Mouse (Mus musculus) layer of hippocampus, adult 9-11 months (tissue): Measurements from ENCODE around the gene Trip12.

Source experiments
- DNase-seq: peaks from one replicate; pipeline ENCODE4 v3.0.0; 2022

Gene Trip12

DNA sequence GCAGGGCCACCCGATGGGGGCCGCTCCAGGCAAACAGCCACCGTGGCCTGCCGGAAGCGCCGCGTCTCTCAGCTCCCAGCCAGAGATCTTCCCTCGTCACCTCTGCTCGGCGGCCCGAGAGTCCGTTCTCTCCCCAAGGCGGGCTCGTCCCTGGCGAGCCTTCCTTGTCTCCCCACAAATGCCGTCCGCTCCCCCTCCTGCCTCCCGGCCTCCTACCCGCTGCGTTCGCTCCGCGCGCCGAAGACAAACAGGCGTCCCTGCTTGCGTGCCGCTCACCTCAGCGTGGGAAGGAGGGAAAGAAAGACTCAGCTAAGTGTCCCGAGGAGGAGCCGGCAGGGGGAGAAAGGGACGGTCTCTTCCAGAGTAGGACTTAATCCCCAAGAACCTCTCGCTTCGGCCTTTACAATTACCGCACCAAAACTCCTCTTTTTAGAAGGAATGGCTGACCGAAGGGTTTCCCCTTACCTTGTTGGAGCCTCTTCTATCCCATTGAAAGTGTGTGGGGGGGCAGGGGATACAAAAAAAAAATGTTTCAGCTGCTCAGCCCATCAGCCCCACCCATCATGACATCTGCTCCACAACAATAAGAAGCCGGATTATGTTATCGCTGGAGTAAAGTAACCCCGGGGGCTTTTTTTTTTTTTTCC lies at the start of gene Trip12:
Gene Trip12, minus strand, starts transcription at position 499 of the 647 bp plus-strand sequence.
- DNase-seq = no peak

DNA sequence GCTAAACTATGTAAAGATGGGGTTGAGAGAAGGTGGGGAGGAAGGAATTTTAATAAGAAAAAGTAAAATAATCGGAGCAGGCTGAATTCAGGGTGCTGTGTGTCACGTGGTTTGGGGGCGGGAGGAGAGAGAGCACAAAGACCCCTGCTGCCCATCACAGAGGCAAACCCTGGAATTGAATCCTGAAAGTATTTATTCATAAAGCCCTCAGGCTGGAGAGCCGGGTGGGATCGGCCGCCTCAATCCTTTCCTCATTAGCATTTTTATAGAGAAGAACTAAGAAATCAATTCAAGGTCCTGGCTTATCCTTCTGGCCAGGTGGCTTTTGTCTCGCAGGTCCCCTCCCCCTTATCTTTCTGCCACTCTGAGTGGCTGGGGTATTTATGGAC lies 49.7 kb upstream of the Trip12 start:
- DNase-seq = no peak

DNA sequence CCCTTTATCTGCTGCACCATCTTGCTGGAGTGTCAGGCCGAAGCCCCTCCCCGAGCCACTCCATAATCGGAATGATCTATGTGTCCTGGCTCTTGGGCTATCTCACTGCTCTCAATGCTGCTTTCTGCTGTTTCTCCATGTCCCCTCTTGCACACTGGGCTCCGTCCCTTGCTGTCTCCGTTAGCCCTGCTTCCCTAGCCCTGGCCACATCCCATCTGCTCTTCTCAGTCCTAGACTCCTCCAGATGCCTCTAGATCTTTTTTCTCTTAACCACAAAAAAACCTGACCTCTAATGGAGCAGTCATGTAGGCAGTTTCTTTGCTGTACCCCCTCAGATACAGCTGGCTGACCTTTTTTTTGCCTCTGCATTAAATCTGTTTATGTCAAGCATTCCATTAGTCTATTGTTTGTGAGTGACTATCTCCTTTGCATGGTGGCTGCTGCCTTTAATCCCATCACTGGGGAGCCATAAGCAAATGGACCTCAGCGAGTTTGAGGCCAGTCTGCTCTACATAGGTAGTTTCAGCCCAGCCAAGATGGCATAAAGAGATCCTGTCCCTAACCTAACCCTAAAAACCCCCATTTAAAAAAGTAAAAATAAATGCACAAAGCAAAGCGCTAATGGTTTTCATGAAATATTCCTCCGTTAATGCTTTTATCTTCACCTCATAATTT lies 49.2 kb upstream of the Trip12 start:
- DNase-seq = no peak

DNA sequence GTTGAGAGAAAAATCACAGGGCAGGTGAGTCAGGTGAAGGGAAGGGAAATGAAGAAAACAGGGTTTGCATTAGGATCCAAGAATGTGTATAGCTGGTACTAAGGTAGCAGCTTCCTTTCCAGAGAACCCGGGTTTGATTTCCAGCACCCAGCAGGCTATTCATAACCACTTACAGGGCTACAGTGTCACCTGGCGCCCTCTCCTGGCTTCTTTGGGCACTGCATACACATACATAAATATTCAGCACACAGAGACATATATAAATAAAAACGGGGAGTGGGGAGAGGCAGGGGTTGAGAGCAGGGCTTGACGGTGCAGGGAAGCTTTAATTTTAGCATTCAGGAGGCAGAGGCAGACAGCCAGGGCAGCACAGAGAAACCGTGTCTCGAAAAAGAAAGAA lies 45.6 kb upstream of the Trip12 start:
- no peak for DNase-seq

DNA sequence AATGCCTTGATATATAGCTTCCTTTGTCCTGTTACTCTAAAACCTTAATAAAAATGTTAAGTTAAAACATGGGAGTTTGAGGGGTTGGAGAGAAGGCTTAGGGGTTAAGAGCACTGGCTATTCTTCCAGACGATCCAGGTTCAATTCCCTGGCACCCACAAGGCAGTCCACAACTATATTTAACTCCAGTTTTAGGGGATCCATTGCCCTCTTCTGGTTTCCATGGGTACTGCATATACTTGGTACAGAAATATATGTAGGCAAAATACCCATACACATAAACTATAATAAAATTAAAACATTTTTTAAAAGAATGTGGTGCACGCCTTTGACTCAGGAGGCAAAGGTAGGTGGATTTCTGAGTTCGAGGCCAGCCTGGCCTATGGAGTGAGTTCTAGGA lies 44.9 kb upstream of the Trip12 start:
- DNase-seq = no peak

DNA sequence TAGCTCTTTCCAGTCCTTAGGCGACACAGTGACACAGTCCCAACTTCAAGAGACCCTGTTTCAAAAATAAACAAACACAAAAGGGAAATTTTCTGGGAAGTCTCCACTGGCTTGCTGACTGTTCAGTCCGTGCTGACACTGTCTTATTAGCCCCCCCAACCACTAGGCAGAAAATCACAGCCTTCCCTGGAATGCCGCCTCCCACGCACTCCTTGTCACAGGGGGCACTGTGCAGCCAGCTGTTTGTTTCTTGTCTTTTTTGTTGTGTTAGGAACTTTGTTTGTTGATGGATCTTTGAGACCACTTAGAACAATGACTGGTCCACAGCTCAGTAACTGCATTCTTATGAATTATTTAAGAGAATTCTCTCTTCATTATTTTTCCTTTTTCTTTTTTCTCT lies 43.6 kb upstream of the Trip12 start:
- no peak for DNase-seq

DNA sequence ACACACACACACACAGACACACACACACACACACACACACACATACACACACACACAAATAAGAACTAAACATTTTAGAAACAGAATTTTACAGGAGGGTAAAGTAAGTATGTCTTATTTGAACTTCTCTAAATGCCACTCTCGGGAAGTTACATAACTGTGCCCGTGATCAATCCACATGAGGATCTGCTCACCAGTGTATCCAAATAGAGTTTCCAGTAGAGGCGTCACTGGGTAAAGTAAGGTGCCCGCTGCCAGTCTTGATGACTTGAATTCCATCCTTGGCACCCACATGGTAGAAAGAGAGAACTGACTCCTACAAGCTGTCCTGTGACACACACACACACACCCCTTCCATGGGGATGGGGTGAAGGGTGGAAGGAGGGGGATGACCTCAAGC lies 42.6 kb upstream of the Trip12 start:
- no peak for DNase-seq

DNA sequence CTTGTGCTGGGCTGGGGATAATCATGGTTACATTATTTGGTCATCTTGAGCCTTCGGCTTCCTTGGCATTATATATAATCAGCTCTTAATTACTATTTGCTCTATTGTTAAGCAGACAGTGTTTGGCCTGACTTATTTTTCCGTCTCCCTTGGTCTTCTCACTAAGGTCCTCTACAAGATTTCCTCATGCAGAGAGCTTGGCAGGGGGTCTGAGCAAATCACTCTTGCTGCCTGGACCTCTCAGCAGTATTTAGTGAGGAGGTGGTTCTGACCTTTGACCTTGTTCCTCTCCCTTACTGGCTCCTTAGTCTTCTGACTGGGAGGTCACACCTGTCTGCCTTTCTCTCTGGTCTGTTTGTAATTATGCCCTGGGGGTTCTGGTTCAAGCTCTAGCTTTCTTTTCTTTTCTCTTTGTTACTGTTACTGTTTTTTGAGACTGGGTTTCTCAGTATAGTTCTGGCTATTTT lies 41.8 kb upstream of the Trip12 start:
- DNase-seq = no peak

DNA sequence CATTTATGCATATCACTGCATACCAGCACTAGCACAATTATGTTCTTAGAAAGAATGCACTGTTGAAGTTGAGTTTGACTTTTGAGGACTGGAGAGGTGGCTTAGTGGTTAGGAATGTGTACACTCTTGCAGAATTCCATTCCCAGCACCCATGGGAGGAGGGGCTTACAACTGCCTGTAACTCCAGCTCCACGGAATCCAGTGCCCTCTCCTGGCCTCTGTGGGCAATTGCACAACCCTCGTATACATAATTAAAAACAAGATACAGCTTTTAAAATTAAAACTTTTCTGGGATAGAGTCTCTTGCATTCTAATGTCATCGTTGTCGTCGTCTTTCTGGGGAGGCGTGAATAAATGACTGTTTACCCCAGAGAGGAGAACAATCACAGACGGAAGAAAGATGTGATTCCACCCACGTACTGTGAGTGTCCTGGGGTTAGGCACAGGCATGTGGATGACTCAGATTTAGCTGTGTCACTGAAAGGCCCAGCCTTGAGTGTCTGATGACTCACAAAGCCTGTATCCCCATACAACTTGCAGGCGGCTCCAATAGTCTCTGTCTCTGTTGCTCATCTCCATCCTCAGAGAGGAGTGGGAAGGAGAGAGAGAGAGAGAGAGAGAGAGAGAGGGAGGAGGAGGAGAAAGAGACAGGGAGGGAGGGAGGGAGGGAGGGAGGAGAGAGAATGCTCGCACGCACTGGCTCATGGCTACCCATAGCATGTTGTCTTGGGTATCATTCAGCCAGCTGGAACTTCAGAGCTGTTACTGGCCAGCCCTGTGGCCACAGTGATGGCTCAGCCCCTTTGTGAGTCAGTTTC lies 41.1 kb upstream of the Trip12 start:
- peak; percentile 47 for DNase-seq

DNA sequence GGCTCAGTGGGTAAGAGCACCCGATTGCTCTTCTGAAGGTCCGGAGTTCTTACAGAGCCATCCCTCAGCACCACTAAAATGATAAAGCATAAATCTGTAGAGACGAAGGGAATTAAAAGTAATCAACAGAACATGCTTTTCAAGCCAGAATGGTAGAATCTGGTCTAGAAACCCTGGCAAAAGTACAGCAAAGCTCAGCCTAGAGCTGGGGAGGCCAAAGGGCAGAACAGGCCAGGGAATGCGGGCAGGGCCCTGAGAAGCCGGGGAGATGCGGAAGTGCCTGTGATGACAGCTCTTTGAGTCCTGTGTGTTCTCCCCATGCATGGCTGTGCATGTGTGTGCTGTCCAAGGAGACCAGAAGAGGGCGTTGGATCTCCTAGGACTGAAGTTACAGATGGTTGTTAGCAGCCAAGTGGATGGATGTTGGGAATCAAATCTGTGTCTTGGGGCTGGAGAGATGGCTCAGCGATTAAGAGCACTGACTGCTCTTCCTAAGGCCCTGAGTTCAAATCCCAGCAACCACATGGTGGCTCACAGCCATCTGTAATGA lies 39.3 kb upstream of the Trip12 start:
- no peak for DNase-seq

DNA sequence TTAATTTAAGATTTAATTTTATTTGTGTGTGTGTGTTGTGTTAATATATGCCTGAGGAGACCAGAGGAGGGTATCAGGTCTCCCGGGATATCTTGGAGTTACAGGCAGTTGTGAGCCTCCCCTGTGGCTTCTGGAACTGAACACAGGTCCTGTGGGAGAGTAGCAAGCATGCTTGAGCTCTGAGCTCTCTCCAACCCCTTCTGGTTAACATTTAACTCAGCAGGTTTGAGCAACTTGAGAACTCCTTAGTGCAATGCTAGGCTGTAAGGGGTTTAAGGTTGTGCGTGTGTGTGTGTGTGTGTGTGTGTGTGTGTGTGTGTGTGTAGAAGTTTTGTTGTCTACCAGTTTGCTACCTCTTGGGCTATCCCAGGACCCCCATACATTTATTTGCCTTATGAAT lies 37.3 kb upstream of the Trip12 start:
- no peak for DNase-seq

DNA sequence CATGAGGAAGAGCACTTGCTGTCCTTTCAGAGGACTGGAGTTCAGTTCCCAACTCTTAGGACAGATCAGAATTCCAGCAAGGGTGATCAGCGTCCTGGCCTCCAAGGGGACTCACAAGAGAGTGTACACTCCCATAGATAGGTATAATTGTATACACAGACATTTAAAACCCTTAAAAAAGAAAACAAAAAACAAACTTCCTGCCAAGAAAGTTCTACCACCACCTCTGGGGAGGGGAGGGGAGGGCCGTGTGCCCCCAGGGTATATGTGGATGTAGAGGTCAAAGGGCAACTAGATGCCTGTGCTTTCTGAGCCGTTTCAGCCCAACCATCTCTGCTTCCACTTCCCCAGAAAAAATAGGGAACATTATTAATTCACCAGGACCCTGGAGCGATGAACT lies 32.6 kb upstream of the Trip12 start:
- no peak for DNase-seq

DNA sequence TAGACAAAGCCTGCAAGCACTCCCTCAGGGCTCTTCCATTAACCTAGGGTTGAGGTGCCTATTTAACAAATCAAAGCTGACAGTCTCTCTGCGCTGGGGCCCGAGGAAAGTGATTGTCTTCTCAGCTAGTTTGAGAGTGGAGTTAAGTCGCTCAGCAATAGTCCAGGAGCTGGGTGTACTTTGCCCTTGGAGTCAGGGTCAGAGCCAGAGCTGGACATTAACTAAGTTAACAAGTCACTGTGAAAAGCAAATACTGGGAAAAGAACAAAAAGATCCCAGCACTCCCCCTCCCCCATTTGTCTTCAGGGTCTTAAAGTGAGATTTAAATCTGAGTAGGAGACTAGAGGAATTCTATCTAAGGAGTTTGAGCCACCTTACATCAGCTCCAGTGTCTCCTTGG lies 31.8 kb upstream of the Trip12 start:
- DNase-seq = no peak

DNA sequence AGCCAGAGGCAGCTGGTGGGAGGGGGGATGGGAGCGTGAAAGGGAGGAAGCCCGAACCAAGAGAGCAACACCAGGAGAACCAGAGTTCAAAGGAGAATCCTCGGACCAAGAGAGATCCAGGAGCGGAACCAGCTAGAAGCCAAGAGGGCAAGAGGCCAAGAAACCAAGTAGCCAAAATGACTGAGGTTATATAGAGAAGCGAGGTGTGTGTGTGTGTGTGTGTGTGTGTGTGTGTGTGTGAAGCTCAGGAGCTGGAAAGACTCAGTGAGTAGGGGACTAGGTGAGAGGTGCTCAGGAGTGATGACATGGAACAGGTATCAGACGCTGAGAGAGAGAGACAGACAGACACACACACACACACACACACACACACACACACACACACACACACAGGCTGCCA lies 30.8 kb upstream of the Trip12 start:
- DNase-seq = no peak

DNA sequence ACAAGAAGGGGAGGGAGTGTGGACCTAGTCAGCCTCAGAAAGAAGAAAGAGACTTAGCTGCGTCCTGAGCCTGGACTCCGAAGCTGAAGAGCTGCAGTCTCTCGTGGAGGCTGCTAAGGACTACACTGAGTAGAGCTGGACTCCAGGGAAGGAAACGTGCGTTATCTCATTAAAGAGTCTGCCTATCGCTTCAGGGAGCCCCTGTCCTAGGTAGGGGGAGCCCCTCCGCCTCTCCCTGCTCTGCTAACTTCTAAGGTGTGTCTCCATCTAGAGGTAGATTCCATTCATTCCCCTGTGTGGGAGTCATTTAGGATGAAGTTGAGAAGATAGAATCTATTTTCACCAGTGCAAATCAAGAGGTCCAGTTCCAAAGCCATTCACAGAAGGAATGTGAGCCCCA lies 29.2 kb upstream of the Trip12 start:
- no peak for DNase-seq

DNA sequence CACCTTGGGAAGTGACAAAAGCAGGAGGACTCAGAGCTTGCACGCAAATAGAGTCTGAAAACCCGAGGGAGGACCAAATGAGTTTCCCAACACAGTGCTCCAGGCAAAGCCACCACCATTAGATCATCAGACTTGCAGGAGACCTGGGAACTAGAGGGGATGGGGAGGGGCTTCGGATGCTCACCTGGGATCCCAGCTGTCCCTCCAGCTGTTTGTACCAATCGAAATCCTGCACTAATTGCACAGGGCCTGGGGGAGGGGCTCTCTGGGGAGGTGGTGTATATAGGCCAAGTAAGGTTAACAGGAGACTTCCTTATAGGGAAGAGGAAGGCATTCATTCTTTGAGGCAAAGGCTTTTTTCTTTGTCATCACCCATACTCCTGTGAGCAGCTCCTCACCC lies 28.5 kb upstream of the Trip12 start:
- no peak for DNase-seq

DNA sequence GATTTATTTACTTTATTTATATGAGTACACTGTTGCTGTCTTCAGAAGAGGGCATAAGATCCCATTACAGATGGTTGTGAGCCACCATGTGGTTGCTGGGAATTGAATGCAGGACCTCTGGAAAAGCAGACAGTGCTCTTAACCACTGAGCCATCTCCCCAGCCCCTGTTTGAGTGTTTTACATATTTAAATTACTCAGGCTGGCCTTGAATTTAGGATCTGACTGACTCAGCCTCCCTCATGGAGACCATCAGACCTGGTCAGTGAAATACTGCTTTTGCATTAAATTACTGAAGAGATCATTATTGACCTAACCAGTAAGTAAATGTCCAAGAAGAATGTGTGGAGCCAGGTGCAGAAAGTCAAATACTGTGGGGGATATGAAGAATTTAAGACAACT lies 28.0 kb upstream of the Trip12 start:
- DNase-seq = no peak

DNA sequence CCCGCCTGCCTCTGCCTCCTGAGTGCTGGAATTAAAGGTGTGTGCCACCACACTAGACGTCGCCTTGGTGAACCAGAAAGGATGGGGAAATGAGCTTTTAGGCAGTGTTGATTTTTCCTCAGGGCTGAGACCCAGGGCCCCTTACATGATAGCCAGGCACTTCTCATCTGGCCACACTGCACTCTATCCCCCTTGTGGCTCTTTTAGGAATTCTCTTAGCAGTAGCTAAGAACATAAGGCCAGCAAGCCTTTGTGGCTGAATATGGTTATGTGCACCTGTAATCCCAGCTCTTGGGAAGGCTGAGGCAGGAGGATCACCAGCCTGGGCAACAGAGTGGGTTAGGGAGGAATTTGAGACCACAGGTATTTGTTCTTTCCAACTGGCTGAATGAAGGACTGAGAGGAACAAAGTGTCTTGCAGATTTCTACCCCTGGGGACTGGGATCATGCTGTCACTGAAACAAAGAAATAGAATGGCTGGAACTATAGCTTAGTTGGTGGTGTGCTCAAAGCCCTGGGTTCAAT lies 26.5 kb upstream of the Trip12 start:
- DNase-seq = no peak

DNA sequence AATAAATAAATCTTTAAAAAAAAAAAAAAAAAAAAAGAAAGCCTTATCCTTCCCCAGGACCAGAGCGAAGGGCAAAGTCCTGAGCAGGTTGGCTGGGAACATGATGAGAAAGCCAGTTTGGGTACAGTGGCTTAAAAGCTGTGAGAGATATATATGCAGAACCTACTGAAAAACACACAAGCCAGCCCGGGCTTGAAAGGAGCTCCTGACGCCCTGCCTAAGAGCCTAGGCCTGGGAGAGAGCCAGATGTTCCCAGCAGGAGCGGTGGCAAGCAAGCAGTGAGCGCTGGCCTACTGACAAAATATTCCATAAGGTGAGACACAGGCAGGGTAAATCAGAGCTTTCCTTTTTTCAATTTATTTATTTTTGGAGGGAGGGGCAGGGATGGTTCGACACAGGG lies 25.9 kb upstream of the Trip12 start:
- no peak for DNase-seq

DNA sequence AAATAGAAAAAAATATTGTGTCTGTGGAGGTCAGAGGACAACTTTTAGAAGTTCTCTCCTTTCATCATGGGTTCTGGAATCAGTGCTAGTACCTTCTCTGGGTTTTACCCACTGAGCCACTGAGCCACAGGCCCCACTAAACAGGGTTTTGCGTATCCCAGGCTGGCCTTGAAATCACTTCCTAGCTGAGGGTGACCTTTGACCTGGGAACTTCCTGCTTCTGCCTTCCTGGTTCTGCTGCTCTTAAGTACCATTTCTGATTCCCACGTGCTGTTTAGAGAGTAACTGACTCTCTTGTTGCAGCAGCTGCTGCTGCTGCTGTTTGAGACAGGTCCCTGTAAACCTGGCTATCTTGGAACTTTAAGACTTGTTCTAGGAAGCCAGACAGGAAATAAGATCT lies 24.3 kb upstream of the Trip12 start:
- DNase-seq = no peak

DNA sequence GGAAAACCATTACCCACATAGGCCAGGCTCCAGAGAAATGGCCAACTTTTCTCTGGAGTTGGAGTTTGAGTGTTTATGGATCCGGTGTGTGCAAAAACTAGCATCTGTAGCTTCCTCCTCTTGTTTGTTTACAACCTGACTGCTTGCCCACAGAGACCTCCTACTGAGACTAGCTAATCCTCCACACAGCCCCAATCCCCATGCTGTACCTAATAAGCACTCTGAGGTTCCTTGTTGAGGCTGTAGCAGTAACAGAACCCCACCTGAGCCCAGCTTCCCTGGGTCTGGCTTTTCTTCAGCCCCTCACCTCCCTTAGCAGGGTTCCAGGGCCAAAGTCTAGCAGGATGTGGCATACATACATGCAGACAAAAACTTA lies 20.9 kb upstream of the Trip12 start:
- no peak for DNase-seq

DNA sequence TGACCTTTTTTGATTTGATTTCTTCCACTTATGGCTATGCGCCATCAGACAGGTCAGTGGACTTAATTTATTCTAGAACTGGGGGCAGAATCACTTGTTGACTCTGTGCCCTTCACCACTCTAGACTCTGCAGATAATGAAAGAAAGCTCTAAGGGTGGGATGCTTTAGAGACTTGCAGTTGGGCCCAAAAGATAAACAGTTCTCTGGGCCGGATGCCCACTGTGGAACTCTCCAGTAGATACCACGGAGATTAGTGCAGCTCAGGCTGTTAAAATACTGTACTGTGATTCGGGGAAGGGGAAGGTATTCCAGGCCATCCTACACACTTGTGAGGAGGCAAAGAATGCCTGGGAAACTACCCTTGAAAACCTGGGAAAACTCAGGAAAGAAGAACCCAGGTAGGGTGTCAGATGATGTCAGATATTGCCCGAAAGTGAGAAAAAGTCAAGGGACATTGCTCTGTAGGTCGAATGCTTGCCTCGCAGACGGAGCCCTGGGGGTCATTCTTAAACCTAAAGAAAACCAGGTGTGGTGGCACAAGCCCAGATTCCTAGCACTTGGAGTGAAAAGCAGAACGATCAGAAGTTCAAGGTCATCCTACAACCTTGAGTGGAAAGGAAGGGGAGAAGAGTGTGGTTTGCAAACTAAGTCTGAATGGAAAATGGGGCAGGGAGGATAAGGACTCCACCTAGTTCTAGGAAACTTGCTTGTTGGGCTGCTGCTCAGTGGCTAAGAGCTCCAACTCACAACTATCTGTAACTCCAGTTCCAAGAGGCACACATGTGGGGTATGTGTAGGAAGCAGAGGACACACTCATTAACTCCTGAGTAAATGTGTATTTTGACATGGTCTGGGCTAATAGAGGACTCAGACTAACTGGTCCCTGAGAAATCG lies 20.3 kb upstream of the Trip12 start:
- DNase-seq = no peak

DNA sequence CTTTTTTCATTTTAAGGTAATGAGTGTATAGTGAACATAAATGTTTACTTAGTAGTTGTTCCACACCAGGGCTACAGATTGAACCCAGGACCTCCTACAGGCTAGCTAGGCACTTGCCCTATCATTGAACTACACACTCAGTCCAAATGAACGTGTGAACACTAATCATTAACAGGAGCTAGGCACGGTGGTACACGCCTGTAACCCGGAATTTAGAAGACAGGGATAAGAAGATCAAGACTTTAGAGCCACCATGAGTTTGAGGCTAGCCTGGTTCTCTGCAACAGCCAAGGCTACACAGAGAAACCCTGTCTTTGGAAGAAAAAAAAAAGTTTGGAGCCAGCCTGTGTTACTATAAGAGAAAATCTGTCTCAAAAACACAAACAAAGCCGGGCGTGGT lies 19.3 kb upstream of the Trip12 start:
- DNase-seq = no peak
